Mouse (Mus musculus) mesoderm, embryonic 11.5 days (tissue): ENCODE measurements around the gene Klk1b4.
"Not testable (repeated sequence)": the region's sequence is repeated elsewhere in the genome, so short reads cannot be mapped to it uniquely, and the experiment has no call there.

ENCODE experiments used
- DNase-seq: peaks from one replicate; pipeline ENCODE4 v3.0.0-alpha.2; 2012; ENCODE audit warnings: low read depth, low spot score

Klk1b4 gene

DNA sequence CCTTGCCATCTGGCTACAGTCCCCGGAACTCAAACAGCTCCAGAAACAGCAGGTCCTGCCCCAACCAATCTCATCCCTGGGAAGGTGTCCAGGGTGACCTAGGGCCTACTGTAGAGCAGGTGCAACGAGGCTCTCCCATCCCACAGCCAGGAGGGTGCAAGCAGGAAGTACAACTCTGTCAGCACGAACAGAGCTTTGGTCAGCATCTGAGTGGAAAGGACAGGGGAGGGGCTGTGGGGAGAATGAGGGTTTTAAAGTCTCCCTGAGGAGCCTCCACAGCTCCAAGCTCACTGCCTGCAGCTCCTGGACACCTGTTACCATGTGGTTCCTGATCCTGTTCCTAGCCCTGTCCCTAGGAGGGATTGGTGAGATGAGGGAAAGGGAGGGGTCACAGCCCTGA is at the start of gene Klk1b4:
Gene Klk1b4, plus strand, starts transcription at position 301 of the 400 bp plus-strand sequence.
- not testable (repeated sequence) for DNase-seq

DNA sequence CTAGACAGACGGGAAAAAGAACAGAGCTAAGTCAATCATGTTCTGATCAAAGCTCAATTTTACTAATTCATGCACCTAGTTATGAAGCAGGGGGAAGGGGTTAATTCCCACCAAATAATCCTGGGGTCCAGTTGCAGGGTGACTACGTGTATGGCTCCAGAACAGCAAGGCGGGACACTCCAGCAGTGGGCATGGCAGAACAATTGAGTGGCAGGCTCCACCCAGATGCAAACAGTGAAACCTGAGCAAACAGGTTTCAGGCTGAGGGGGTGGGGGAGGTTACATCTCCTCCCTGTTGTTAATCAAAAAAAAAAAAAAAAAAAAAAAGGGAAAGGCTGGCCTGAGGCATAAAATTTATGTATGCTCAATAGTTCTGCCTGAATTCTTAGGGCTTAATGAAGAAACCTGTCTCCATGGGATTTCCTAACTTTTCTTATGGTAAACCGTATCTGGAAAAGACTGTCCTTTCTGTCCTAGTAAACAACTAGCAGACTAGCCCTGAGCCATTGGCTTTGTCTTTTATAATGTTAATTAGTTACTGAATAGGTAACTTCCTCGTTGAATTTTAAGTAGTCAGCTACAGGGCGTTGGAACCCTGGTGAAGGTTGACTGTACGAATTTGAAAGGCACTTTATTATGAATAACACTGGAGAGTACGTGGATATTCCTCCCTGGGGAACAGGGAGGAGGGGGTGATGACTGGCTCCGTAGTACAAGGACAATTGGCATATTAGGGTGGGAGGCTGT is 27.8 kb upstream of the Klk1b4 start:
- DNase-seq = no peak

DNA sequence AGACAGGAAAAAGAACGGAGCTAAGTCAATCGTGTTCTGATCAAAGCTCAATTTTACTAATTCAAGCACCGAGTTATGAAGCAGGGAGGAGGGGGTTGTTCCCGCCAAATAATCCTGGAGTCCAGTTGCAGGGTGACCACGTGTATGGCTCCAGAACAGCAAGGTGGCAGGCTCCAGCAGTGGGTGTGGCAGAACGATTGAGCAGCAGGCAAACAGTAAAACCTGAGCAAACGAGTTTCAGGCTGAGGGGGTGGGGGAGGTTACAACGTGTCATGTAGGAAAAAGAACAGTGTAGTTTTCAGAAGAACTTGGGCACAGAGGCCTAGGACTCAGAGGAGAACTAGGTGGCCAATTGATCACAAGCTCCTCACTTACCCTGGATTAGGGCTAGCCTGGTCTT is 20.7 kb upstream of the Klk1b4 start:
- DNase-seq = not testable (repeated sequence)

DNA sequence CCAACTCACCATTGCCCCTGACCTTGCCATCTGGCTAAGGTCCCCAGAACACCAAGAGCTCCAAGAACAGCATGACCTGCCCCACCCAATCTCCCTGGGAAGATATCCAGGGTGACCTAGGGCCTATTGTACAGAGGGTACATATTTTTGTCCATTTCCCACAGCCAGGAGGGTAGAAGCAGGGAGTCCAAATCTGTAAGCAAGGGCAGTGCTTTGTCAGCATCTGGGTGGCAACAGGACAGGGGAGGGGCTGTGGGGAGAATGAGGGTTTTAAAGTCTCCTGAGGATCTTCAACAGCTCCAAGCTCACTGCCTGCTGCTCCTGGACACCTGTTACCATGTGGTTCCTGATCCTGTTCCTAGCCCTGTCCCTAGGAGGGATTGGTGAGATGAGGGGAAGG is 19.3 kb upstream of the Klk1b4 start, which contains the start of gene Klk1b24:
Gene Klk1b24, plus strand, starts transcription at position 301 of the 400 bp plus-strand sequence.
- DNase-seq = not testable (repeated sequence)

DNA sequence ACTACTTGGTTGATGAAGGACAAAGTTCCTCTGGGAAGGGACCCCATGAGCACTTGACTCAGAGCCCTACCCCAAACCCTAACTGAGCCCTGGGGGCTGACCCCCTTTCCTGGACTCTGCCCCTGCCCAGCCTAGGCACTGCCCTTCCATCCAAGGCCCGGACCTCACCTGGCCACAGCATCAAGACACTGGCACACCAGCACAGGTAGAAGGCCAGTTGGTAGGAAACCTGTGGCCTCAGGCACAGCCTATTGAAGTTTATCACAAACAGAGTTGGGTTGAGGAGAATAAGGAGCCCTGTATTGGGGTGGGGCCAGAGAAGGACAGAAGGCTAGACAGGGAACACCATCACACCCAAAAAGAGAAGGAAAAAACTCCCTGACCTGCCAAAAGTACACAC is 13.8 kb upstream of the Klk1b4 start:
- DNase-seq = not testable (repeated sequence)

DNA sequence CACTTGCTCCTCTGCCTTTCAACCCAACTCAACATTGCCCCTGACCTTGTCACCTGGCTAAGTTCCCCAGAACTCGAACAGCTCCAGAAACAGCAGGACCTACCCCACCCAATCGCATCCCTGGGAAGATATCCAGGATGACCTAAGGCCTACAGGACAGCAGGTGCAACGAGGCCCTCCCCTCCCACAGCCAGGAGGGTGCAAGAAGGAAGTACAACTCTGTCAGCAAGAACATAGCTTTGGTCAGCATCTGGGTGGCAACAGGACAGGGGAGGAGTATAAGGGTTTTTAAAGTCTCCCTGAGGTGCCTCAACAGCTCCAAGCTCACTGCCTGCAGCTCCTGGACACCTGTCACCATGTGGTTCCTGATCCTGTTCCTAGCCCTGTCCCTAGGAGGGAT is 9.3 kb upstream of the Klk1b4 start, which contains the start of gene Klk1b3:
Gene Klk1b3, plus strand, starts transcription at position 301 of the 400 bp plus-strand sequence.
- DNase-seq = no peak

DNA sequence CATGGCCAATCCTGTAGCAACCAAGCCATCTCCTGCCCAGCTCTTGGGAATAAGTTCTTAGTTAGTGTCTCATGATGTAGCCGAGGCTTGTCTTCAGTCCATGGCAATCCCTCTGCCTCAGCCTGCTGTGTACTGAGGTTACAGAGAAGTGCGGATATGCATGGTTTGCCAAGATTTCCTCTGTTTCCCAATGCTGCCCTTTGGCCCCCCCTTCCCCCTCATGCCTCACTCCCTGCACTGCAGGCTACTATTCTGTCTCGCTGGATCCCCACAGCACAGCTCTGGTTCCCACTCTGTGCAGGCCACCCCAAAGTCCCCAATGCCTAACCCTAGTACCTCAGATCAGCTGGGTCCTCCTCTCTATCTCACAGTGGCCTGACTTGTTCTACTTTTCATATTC is 1.1 kb downstream of the Klk1b4 start:
- no peak for DNase-seq

DNA sequence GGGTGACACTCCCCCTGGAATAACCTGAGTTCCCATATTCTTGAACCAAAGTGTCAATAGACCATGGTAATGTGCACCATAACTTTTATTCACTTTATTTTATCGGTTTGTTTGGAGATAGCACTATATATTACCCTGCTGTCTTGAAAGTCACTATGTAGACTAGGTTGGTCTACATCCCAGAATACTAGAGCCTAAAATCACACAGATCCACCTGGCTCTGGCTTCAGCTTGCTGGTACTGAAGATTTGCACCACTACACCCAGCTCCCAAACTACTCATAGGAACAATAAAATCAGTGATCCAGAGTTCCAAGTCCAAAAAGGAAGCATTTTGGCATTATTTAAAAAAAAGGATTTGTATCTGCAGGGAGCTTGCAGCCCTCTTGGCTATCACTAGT is 8.4 kb downstream of the Klk1b4 start, which contains the start of gene Klk1b5:
Gene Klk1b5, plus strand, starts transcription at position 301 of the 400 bp plus-strand sequence.
- DNase-seq = no peak

DNA sequence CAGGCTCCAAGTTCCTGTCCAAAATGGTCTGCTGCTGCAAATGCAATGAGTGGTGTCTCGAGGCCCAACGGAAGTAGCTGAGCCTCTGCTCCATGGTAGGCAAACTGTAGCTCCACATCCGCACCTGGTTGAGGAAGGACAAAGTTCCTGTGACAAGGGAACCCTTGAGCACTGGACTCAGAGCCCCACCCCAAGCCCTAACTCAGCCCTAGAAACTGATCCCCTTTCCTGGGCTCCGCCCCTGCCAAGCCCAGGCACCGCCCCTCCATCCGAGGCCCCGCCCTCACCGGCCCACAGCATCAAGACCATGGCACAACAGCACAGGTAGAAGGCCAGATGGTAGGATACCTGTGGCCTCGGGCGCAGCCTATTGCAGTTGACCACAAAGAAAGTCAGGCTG is 14.4 kb downstream of the Klk1b4 start:
- DNase-seq = not testable (repeated sequence)

DNA sequence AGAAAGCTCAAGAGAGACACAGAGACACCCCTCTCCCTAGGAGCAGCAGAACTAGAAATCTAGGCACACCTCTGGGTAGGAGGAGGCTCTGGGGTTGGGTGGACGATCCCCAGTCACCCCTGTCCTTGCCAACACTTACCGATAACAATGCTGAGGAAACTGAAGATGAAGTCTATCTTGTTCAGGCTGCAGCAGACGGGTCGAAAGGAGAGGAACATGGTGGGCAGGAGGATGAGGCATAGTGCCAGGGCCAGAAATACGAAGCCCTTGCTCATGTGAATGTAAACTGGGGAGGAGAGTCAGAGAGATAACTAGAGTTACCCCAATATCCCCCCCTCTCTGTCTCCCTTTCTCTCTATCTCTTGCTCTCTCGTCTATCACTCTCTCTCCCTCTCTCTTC is 15.1 kb downstream of the Klk1b4 start:
- not testable (repeated sequence) for DNase-seq

DNA sequence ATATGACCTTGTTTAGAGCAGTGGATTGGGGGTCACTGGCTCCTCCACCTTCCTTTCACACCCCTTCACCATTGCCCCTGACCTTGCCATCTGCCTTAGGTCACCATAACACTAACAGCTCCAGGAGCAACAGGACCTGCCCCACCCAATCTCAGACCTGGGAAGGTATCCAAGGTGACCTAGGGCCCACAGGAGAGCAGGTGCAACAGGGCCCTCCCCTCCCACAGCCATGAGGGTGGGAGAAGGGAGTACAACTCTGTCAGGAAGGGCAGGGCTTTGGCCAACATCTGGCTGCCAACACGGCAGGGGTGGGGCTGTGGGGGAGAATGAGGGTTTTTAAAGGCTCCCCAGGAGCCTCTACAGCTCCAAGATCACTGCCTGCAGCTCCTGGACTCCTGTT is 17.8 kb downstream of the Klk1b4 start, which contains the start of gene Klk1:
Gene Klk1, plus strand, starts transcription at position 285 of the 400 bp plus-strand sequence.
- DNase-seq = no peak

DNA sequence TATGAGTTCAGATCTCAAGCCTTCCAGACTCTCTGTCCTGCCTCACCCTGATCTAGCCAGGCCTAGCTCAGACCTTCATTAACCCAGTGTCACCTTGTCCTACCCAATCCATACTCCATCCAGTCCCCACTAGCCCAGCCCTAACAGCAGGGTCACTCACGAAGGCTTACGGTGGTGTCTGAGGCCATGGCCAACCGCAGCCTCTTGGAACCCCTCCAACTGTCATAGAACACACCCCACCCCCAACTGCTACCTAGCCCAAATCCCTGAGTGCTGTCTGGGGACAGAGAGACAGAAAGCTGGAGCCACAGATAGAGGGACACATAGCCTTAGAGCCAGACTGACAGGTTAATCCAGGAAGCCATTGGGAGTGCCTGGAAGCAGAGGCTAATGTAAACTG is 28.7 kb downstream of the Klk1b4 start, which contains the start of gene Gm36864:
Gene Gm36864, plus strand, starts transcription at position 269 of the 400 bp plus-strand sequence.
- DNase-seq = no peak

DNA sequence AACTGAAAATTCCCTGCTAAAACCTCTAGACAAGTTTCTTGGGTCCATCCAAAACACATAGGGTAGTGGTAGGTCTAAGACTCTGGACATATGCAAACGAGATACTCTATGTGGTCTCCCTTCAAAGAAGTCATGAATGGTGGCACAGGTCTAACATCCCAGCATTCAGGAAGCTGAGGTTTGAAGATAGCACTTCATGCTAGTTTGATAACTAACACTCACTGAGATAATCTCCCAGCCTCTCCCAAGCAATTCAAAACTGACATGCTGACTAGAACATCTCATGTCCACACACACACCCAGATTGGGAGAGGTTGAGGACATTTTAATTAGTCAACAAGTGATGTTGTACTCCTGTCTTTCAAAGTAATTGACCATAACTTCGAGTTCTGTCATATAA is 32.7 kb downstream of the Klk1b4 start:
- no peak for DNase-seq

DNA sequence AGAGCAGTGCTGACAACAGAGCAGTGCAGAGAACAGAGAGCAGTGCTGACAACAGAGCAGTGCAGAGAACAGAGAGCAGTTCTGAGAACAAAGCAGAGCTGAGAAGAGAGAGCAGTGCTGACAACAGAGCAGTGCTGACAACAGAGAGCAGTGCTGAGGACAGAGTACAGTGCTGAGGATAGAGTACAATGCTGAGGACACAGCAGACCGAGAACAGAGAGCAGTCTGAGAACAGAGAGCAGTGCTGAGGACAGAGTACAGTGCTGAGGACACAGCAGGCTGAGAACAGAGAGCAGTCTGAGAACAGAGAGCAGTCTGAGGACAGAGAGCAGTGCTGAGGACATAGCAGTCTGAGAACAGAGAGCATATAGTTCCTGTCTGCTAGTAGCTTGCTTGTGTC is 33.5 kb downstream of the Klk1b4 start:
- DNase-seq = no peak

DNA sequence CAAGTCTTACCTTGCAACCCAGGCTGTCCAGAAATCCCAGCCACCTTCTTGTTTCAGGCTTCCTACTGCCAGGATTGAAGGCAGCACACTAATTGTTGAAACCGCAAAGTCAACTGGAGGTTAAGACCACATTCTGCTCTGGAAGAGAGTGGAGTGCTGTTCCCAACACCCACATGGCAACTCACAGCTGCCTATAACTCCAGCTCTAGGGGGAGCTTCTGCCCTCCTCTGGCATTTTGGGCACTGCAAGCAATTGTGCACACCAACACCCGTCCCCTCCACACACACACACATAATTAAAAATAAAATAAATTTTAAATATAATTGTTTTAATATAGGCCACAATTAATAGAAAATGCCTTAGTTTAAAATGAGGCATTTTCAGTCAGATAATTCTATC is 33.9 kb downstream of the Klk1b4 start:
- no peak for DNase-seq

DNA sequence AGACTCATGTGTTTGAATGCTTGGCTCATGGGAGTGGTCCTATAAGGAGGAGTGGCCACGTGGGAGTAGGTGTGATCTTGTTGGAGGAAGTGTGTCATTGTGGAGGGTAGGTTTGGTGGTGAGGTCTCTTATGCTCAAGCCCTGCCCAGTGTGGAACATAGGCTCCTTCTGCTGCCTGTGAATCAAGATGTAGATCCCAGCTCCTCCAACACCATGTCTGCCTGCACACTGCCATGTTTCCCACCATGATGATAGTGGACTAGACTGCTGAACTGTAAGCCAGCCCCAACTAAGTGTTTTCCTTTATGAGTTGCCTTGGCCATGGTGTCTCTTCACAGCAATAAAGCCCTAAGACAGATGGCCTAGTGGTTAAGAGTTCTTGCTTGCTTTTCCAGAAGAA is 36.8 kb downstream of the Klk1b4 start:
- no peak for DNase-seq

DNA sequence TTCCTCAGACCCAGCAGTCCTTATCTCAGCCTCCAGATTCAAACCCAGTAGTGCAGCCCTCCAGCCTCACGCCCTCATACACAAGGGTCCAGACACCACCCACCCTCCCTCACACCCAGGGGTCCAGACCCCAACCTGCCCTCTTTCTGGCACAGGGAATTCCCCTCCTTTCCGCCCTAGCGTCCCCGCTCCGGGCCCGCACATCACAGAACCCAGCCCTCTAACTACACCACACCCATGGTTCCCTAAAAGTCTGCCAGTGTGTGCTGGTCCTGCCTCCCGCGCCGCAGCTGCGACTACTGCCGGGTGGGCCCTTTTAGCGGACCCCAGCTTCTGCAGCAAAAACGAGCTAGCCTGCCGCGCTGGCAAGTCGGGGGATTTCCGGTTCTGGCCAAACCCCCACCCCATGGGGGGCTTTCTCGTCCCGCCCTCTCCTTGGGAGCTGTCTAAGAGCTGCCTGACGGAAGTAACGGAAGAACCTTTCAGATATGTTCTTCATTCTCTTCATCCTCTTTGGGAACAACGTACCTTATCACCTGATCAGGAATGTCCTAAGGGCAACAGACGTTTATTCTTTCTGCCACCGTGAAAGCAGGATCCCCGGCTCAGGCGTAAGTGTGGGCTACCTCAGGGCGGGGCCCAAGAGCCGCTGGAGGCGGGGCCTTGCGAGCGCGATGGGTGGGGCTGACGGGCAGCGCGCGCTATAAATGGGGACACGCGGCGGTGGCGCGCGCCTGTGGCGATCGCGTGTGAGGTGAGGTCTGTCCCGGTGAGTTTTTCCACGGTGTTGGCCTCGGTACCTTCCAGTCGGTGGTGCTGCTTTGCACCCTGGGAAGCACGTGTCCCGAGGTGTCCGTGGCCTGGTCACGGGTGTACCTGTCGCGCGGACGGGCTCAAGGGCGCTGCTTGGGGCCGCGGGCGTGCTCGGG is 39.1 kb downstream of the Klk1b4 start, which contains the start of the genes 1700028J19Rik and 2410002F23Rik:
Gene 1700028J19Rik, minus strand, starts transcription at position 641 of the 929 bp plus-strand sequence.
Gene 2410002F23Rik, plus strand, starts transcription at position 668 of the 929 bp plus-strand sequence.
- peak; percentile 93 for DNase-seq

DNA sequence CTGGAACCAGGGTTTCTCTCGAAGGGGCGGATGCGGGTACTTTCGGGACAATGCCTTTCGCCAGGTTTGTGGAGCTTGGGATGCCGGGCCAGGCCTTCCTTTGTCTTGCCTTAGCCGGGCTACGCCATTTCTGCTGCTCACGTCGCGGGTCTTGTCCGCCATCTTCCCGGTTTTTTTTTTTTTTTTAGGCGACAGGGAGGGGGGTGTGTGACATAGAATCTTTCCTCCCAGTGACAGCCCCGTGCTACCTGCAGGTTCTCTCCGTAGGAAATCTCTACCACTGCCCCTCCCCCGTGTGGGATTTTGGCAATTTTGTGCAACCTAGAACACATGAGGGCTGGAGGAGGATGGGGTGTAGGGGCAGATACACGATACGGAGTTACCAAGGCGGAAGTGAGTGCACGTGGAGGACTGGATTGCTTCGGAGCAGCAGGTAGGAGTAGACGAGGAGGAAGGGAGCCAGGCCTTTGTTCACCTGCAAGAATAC is 39.8 kb downstream of the Klk1b4 start:
- DNase-seq = peak; percentile 69

DNA sequence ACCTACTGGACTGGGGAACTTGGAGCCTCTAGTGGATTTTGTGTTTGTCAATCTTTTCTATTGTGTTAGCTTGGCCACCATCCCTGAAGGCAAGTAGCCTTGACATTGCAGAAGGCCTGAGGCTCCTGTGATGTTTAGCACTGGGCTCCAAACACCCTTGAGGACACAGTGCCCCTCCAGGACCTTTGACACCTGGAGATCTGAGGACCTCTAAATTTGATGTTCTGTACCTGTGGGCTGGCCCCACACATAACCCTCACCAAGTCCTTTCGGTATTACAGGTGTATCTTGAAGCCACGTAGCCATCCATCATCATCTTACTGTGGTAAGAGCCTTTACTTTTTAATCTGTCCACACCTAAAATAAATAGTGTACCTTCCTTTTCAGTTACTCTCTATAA is 40.7 kb downstream of the Klk1b4 start:
- no peak for DNase-seq

DNA sequence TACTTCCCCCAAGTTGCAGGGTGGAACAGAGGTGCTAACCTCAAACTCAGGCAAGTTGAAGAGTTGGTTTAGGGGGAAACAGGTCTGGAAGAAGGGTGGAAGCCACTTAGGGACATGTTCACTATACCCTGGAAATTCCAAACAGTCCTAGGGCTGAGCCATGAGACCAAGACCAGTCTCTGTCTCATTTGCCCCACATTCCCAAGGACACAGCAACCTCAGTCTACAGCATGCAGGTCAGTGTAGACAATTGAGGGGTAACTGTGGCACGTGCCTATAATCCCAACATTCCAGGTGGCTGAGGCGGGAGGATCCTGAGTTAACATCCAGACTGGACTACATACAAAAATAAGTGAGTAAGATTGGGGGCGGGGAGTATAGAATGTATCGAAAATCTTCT is 42.0 kb downstream of the Klk1b4 start:
- no peak for DNase-seq

DNA sequence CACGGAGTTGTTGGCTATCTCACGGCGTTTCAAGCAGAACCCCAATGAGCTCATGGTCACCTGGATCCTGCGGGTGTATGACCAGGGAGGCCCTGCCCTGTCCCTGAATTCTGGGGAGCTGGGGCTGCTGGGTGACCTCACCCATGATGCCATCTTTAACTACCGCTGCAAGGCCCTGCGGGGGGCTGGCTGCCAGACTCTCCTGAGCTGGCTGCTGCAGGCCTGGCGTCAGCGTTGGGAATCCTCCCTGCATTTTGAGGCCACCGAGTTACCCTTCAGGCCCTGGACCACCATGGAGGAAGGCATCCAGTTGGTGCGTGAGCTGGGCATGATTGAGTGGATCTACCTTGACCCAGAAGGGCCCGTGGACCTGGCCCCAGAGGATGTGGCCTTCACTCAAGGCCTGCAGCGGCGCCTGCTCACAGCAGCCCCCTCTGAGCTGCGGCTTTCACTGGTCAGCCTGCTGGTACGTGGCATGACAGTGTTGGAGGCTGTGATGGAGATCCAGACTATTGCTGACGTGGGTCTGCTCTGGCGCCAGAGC is 43.6 kb downstream of the Klk1b4 start:
- not testable (repeated sequence) for DNase-seq
